Mouse (Mus musculus): ENCODE data around the gene Nucb1.

DNA sequence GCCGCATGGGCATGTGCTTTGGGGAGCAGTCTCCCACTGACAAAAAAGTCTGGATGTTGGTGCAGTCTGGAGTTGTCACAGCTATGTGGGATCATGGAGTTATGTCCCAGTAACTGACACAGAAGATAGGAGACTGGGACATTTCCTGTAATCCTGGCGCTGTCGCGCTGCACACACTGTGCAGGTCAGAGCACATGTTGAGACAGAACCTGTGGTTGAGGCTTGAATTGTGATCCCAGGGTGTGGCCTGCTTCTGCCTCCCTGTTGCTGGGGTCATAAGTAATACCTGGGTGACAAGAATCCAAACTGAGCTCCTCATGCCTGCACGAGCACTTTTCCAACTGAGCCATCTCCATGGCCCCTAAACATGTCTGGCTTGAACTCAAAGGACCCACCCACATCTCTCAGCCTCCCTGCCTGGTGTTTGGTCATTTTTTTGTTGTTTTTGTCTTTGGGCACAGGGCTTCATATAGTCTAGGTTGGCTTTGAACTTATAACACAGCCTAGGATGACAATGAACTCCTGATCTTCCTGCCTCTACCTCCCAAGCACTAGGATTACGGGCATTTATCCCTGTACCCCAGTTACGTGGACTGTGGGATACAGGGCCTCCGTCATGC lies 17.9 kb downstream of the Nucb1 start:
- no peak for TF ChIP-seq GATA1 (IDR thresholded peaks at IDR 0.05; ENCODE audit: low read length)
- TF ChIP-seq TAL1 (IDR thresholded peaks at IDR 0.05; ENCODE audit: low read length), result no peak

Data from erythroblast, embryonic 14.5 days (primary cell).